Mouse (Mus musculus) ES-E14 (cell line): ENCODE data around the gene Spock3. TPM values are rescaled to one million over a fixed set of nuclear protein-coding genes. Genes with fewer than 3 reads are reported as not detected.

Source experiments
- DNase-seq: peaks from one replicate; pipeline ENCODE4 v3.0.0-alpha.2; 2013; ENCODE audit warnings: low read depth, low spot score
- H3K27ac ChIP-seq: 2 replicates; pipeline ENCODE4 v1.5.1; 2012; ENCODE audit warnings: low read depth, mild to moderate bottlenecking, low read length, moderate library complexity, mixed read lengths; ENCODE audit not compliant: poor library complexity, insufficient read depth, severe bottlenecking
- H3K36me3 ChIP-seq: 2 replicates; pipeline ENCODE4 v1.6.1; 2012; ENCODE audit warnings: mild to moderate bottlenecking, low read length, moderate library complexity, mixed read lengths; ENCODE audit not compliant: control insufficient read depth, poor library complexity, insufficient read depth, severe bottlenecking
- H3K4me1 ChIP-seq, 2 experiments: fragments of 150-350 bp in 1 of 2; sonication (generic) in 1 of 2; 2 replicates each; pipeline ENCODE4 v1.6.1; 2012; ENCODE audit warnings: low read length in 2 of 2, mild to moderate bottlenecking in 1 of 2, mixed read lengths in 1 of 2; ENCODE audit not compliant: control insufficient read depth in 2 of 2, insufficient read depth in 2 of 2, poor library complexity in 1 of 2
- H3K4me3 ChIP-seq, 2 experiments: fragments of 150-350 bp in 1 of 2; sonication (generic) in 1 of 2; 2 replicates each; pipeline ENCODE4 v1.5.1; 2012; ENCODE audit warnings: low read length in 2 of 2, low read depth in 1 of 2, mild to moderate bottlenecking in 1 of 2, mixed read lengths in 1 of 2; ENCODE audit not compliant: insufficient read depth in 1 of 2, poor library complexity in 1 of 2, severe bottlenecking in 1 of 2
- H3K9ac ChIP-seq: 2 replicates; pipeline ENCODE4 v1.6.1; 2012; ENCODE audit warnings: low read depth, mild to moderate bottlenecking, low read length, mixed read lengths; ENCODE audit not compliant: poor library complexity, insufficient read depth, severe bottlenecking
- H3K9me3 ChIP-seq: fragments of 150-350 bp; sonication (generic); 2 replicates; pipeline ENCODE4 v1.6.1; 2012; ENCODE audit warnings: low read depth, mild to moderate bottlenecking, low read length; ENCODE audit not compliant: control insufficient read depth, insufficient read depth
- HCFC1 ChIP-seq: IDR thresholded peaks from 2 replicates; pipeline ENCODE4 v1.6.1; 2012; ENCODE audit warnings: low read length, inconsistent platforms, borderline replicate concordance; ENCODE audit not compliant: insufficient read depth
- ZC3H11A ChIP-seq: IDR thresholded peaks from 2 replicates; pipeline ENCODE4 v1.6.1; 2012; ENCODE audit warnings: low read depth, mild to moderate bottlenecking, inconsistent platforms, low read length, borderline replicate concordance
- ZNF384 ChIP-seq: IDR thresholded peaks from 2 replicates; pipeline ENCODE4 v1.6.1; 2012; ENCODE audit warnings: low read depth, low read length, inconsistent platforms
- in situ Hi-C, 2 experiments: fragments of 600-800 bp; cut with MboI; formaldehyde crosslinking; loops; one replicate each; pipeline ENCODE4 v1.15.1; 2025; ENCODE audit warnings: low sequenced_read_pairs in 2 of 2, inconsistent platforms in 1 of 2; ENCODE audit not compliant: unreplicated experiment in 2 of 2
- total RNA-seq: library from RNA; depleted of rRNA; stranded (reverse); fragments of 300-350 nt; gene quantifications from 2 replicates; pipeline ENCODE4 v1.2.3, GENCODE M21; 2012

The Spock3 gene
- total RNA-seq, 1 experiment, result 0.27 TPM

- no peak for DNase-seq
- Histone ChIP-seq H3K9ac (no peak overlapping the region), H3K4me1 (no peaks in the 10 kb centered on the region), H3K27ac (no peak overlapping the region), H3K9me3 (no peaks in the 10 kb centered on the region), H3K36me3 (no peaks in the 10 kb centered on the region), H3K4me3 (no peak overlapping the region)
- TF ChIP-seq HCFC1 (no peak), ZC3H11A (no peak), ZNF384 (no peak)
- in situ Hi-C loops, result no loop called here
These were observed 446.9 kb downstream of the Spock3 start for GRCm38 (mm10) chr8:63397659-63398058.
